Mouse (Mus musculus): Measurements from ENCODE around the gene Ryr2. TPM values are rescaled to one million over a fixed set of nuclear protein-coding genes. Genes with fewer than 3 reads are reported as not detected.
A peak's percentile ranks its signal among the peaks of the same experiment; 100 is the strongest.

Gene Ryr2
- polyA plus RNA-seq, 1 experiment from 2014 or later, result 0.78 TPM

DNA sequence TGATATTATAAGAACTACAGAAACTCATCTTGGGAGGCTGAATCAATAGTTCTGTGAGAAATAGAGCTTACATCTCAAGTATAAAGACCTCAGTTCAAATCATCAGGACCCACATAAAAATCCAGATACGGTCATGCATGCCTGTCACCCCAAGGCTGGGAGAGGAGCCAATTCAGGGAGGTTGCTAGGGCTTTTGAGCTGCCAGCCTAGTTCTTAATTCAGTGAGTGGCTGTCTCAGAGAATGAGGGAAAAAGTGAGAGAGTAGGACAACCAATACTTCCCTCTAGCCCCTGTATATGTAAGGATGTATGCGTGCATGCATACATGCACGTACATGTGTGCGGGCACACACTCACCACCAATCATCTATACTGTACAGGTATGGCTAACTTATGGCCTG lies 390.5 kb downstream of the Ryr2 start:
- Histone ChIP-seq H3K4me1 (ENCODE audit: insufficient read depth, low read depth, low read length) (no peaks in the 10 kb centered on the region), H3K27me3 (replicated peaks; ENCODE audit: insufficient read depth, low read length) (no peaks in the 10 kb centered on the region), H3K27ac (ENCODE audit: low read length) (no peak overlapping the region), H3K4me3 (ENCODE audit: low read depth, low read length) (no peak overlapping the region), H3K9ac (replicated peaks; ENCODE audit: low read depth) (no peak overlapping the region), H3K9me3 (ENCODE audit: low read length) (no peaks in the 10 kb centered on the region), H3K4me2 (replicated peaks; ENCODE audit: low read depth, low read length) (no peak overlapping the region), H3K36me3 (ENCODE audit: insufficient read depth, low read length) (no peaks in the 10 kb centered on the region)
- ATAC-seq, result no peak
- no peak for TF ChIP-seq EP300 (IDR thresholded peaks at IDR 0.05)
- no peak for TF ChIP-seq CTCF (IDR thresholded peaks at IDR 0.05)
- no peak for DNase-seq (ENCODE audit: low spot score)
- WGBS, result 88% methylated on average over 4 of the region's 4 CpGs

DNA sequence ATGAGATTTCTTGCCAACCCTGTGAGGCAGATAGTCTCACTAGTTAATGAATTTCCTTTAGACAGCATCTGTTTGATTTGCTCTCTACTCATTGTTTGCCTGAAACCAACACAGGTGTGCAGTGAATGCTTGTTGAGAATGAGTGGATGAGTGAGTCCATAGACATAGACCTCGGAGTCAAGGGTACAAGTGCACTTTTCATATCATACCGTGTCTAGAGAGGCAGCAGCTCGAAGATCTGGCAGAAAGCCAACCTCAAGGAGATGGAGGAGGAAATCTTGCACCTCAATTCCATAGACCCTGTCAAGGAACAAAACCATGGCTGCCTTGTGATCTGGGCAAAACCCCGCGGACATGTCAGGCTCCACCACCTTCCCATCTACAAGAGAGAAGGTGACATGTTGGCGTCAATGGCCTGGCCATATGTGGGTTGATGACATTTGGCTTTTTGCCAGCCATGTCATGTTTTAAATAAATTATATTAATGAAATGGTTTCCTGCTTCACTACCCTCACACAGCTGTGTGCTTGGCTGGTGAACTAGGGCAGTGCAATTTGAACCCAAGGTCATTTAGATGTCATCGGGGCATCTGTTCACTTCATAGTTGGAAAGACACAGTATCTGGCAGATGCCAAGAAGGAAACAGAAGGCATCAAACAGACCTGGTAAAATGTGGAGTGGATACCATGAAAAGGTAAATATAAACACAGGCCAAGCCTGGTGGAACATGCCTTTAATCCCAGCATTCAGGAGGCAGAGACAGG lies 396.9 kb downstream of the Ryr2 start:
- WGBS, result 43% methylated on average over 7 of the region's 7 CpGs

DNA sequence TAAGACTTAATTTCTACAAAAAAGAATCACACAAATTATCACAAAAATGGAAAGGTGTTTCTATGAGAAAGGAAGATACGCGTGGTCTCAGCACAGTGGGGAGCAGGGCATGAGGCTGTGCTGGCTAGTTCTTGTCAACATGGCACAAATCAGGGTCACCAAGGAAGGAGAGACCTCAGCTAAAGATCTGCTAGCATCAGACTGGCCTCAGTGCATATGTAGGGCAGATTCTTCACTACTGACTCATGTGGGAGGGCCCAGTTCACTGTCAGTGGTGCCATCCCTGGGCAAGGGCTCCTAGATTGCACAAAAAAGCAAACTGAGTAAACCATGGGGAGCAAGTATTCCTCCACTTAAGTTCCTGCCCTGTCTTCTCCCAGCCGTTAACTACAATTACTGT lies 405.0 kb downstream of the Ryr2 start:
- no peaks in the 10 kb centered on the region for H3K4me1 ChIP-seq (ENCODE audit: insufficient read depth, low read depth, low read length)
- DNase-seq (ENCODE audit: low spot score), result no peak
- no peak overlapping the region for H3K9ac ChIP-seq (replicated peaks; ENCODE audit: low read depth)
- no peak overlapping the region for H3K27ac ChIP-seq (ENCODE audit: low read length)
- no peak for TF ChIP-seq CTCF (IDR thresholded peaks at IDR 0.05)
- TF ChIP-seq EP300 (IDR thresholded peaks at IDR 0.05), result no peak
- H3K36me3 ChIP-seq (ENCODE audit: insufficient read depth, low read length), result no peaks in the 10 kb centered on the region
- H3K9me3 ChIP-seq (ENCODE audit: low read length), result no peaks in the 10 kb centered on the region
- no peak overlapping the region for H3K4me2 ChIP-seq (replicated peaks; ENCODE audit: low read depth, low read length)
- WGBS, result 94% methylated on average over 3 of the region's 3 CpGs
- no peak overlapping the region for H3K4me3 ChIP-seq (ENCODE audit: low read depth, low read length)
- no peak for ATAC-seq
- H3K27me3 ChIP-seq (replicated peaks; ENCODE audit: insufficient read depth, low read length), result no peaks in the 10 kb centered on the region

More for the DNA sequence above, 396.9 kb downstream of the Ryr2 start:
- ATAC-seq (peak; percentile 55; the same call in 1 of the 2 replicates), DNase-seq (ENCODE audit: low spot score) (peak; percentile 7)
- Histone ChIP-seq H3K4me2 (replicated peaks; ENCODE audit: low read depth, low read length) (no peak overlapping the region), H3K27me3 (replicated peaks; ENCODE audit: insufficient read depth, low read length) (no peaks in the 10 kb centered on the region), H3K27ac (ENCODE audit: low read length) (no peak overlapping the region), H3K36me3 (ENCODE audit: insufficient read depth, low read length) (no peaks in the 10 kb centered on the region), H3K9me3 (ENCODE audit: low read length) (no peaks in the 10 kb centered on the region), H3K9ac (replicated peaks; ENCODE audit: low read depth) (no peak overlapping the region), H3K4me1 (ENCODE audit: insufficient read depth, low read depth, low read length) (no peaks in the 10 kb centered on the region), H3K4me3 (ENCODE audit: low read depth, low read length) (no peak overlapping the region)
- no peak for TF ChIP-seq EP300 (IDR thresholded peaks at IDR 0.05)
- no peak for TF ChIP-seq CTCF (IDR thresholded peaks at IDR 0.05)

DNA sequence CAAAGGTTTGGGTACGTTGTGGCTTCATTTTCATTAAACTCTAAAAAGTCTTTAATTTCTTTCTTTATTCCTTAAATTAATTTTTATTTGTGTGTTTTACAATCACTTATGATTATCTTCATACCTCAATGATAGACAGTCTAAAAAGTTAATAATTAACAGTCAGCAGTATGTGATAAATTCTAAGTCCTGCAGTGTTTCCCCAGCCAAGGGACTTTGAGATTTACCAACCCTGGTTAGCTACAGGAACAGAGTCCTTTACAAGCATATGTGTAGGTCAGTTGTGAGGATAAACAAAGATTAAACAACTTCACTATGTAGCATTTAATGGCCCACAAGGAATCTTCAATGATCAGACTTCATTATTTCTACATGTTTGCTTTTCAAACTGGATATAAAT lies 410.2 kb downstream of the Ryr2 start:
- H3K9me3 ChIP-seq (ENCODE audit: low read length), result no peaks in the 10 kb centered on the region
- WGBS, result 87% methylated on average over 1 of the region's 1 CpGs
- H3K36me3 ChIP-seq (ENCODE audit: insufficient read depth, low read length), result no peaks in the 10 kb centered on the region
- no peak overlapping the region for H3K4me2 ChIP-seq (replicated peaks; ENCODE audit: low read depth, low read length)
- no peaks in the 10 kb centered on the region for H3K4me1 ChIP-seq (ENCODE audit: insufficient read depth, low read depth, low read length)
- H3K27ac ChIP-seq (ENCODE audit: low read length), result no peak overlapping the region
- H3K9ac ChIP-seq (replicated peaks; ENCODE audit: low read depth), result no peak overlapping the region
- DNase-seq (ENCODE audit: low spot score), result no peak
- no peak overlapping the region for H3K4me3 ChIP-seq (ENCODE audit: low read depth, low read length)
- no peak for ATAC-seq
- H3K27me3 ChIP-seq (replicated peaks; ENCODE audit: insufficient read depth, low read length), result no peaks in the 10 kb centered on the region
- TF ChIP-seq EP300 (IDR thresholded peaks at IDR 0.05) (no peak), CTCF (IDR thresholded peaks at IDR 0.05) (no peak)

DNA sequence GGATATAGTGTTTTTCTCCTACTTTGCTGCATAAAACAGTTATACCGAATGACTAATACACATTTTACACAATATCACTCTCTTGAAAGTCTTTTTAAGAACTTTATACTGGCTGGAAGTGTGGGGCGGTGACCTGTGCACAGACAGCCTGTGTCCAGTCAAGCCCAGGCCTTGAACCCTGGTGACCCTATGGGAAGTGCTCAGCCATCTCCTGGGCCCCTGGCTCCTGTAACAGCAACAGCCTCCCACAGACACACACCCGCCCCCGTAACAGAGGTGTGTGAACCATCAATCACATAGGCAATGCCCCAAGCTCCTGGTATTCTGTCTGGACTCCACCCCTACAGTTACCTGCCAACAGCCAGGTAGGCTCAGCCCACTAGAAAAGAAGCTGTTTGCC lies 424.9 kb downstream of the Ryr2 start:
- no peak for ATAC-seq
- H3K4me2 ChIP-seq (replicated peaks; ENCODE audit: low read depth, low read length), result no peak overlapping the region
- DNase-seq (ENCODE audit: low spot score), result no peak
- no peaks in the 10 kb centered on the region for H3K9me3 ChIP-seq (ENCODE audit: low read length)
- no peak for TF ChIP-seq EP300 (IDR thresholded peaks at IDR 0.05)
- no peak for TF ChIP-seq CTCF (IDR thresholded peaks at IDR 0.05)
- H3K27me3 ChIP-seq (replicated peaks; ENCODE audit: insufficient read depth, low read length), result no peaks in the 10 kb centered on the region
- H3K4me1 ChIP-seq (ENCODE audit: insufficient read depth, low read depth, low read length), result no peaks in the 10 kb centered on the region
- no peak overlapping the region for H3K27ac ChIP-seq (ENCODE audit: low read length)
- no peaks in the 10 kb centered on the region for H3K36me3 ChIP-seq (ENCODE audit: insufficient read depth, low read length)
- no peak overlapping the region for H3K9ac ChIP-seq (replicated peaks; ENCODE audit: low read depth)
- WGBS, result 86% methylated on average over 4 of the region's 4 CpGs
- H3K4me3 ChIP-seq (ENCODE audit: low read depth, low read length), result no peak overlapping the region

DNA sequence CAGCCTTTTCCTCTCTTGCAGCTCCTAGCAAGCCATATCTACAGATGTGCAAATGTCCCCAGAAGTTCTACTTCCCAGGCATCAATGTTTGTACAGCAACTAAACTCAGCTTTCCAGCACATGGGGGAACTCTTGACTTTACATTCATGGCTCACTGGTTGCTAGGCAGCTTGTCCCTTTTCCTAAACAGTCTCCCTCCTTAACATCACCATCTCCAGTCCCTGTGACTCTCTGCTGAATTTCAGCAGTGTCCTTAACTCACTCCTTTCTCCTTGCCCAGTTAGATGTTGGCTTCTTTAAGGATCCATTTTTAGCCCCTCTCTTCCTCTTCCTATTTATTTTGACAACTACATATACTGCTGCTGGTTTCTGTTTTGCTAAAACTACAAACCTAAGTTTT lies 443.9 kb downstream of the Ryr2 start:
- Histone ChIP-seq H3K27ac (ENCODE audit: low read length) (no peak overlapping the region), H3K4me3 (ENCODE audit: low read depth, low read length) (no peak overlapping the region), H3K9me3 (ENCODE audit: low read length) (no peaks in the 10 kb centered on the region), H3K27me3 (replicated peaks; ENCODE audit: insufficient read depth, low read length) (no peaks in the 10 kb centered on the region), H3K4me1 (ENCODE audit: insufficient read depth, low read depth, low read length) (no peaks in the 10 kb centered on the region), H3K36me3 (ENCODE audit: insufficient read depth, low read length) (no peaks in the 10 kb centered on the region), H3K9ac (replicated peaks; ENCODE audit: low read depth) (no peak overlapping the region), H3K4me2 (replicated peaks; ENCODE audit: low read depth, low read length) (no peak overlapping the region)
- TF ChIP-seq EP300 (IDR thresholded peaks at IDR 0.05) (no peak), CTCF (IDR thresholded peaks at IDR 0.05) (no peak)
- no peak for DNase-seq (ENCODE audit: low spot score)
- ATAC-seq, result no peak

All from lung, postnatal 0 days (tissue).